Mouse (Mus musculus) forebrain, embryonic 16.5 days (tissue): ENCODE data around the gene Rsu1. TPM values are rescaled to one million over a fixed set of nuclear protein-coding genes. Genes with fewer than 3 reads are reported as not detected.

Experiments used
- ATAC-seq: fragments of 200-750 bp; cut with Nextera tagmentation; 2 replicates; pipeline ENCODE4 v1.8.0; 2017; ENCODE audit warnings: mild to moderate bottlenecking, moderate library complexity
- H3K27ac ChIP-seq: fragments of 300-500 bp; sonication (generic); 2 replicates; pipeline ENCODE4 v1.5.1; 2014; ENCODE audit warnings: low read length, control low read depth
- H3K27me3 ChIP-seq: fragments of 300-500 bp; sonication (generic); replicated peaks from 2 replicates; pipeline ENCODE4 v1.6.1; 2014; ENCODE audit warnings: low read length; ENCODE audit not compliant: control insufficient read depth, insufficient read depth
- H3K36me3 ChIP-seq: fragments of 300-500 bp; sonication (generic); 2 replicates; pipeline ENCODE4 v1.6.1; 2014; ENCODE audit not compliant: control insufficient read depth, insufficient read depth
- H3K4me1 ChIP-seq: fragments of 300-500 bp; sonication (generic); replicated peaks from 2 replicates; pipeline ENCODE4 v1.6.1; 2014; ENCODE audit warnings: low read length; ENCODE audit not compliant: control insufficient read depth, insufficient read depth
- H3K4me2 ChIP-seq: fragments of 300-500 bp; sonication (generic); 2 replicates; pipeline ENCODE4 v1.6.1; 2014; ENCODE audit warnings: mild to moderate bottlenecking, low read length, control low read depth
- H3K4me3 ChIP-seq: fragments of 300-500 bp; sonication (generic); replicated peaks from 2 replicates; pipeline ENCODE4 v1.5.1; 2014; ENCODE audit warnings: mild to moderate bottlenecking, low read length, control low read depth
- H3K9ac ChIP-seq: fragments of 300-500 bp; sonication (generic); replicated peaks from 2 replicates; pipeline ENCODE4 v1.6.1; 2014; ENCODE audit warnings: low read depth, low read length, control low read depth
- H3K9me3 ChIP-seq: fragments of 300-500 bp; sonication (generic); 2 replicates; pipeline ENCODE4 v1.6.1; 2016; ENCODE audit warnings: low read length; ENCODE audit not compliant: control insufficient read depth
- WGBS: fragments of 180-500 bp; shearing (Covaris S2); extraction: QIAGEN DNeasy Blood & Tissue Kit; methylation state at CpG from one replicate; pipeline ENCODE4 v1.1.7; 2014; 5-methylcytosine and 5-hydroxymethylcytosine counted together
- polyA plus RNA-seq: library from polyadenylated mRNA; unstranded; fragments of >200 nt; fragmentation: Nextera tagmentation; extraction: Ambion mirVana; gene quantifications from 2 replicates; pipeline ENCODE4 v1.2.1, GENCODE M21; 2015

The Rsu1 gene
- polyA plus RNA-seq, 1 experiment from 2014 or later = 54.4 TPM

DNA sequence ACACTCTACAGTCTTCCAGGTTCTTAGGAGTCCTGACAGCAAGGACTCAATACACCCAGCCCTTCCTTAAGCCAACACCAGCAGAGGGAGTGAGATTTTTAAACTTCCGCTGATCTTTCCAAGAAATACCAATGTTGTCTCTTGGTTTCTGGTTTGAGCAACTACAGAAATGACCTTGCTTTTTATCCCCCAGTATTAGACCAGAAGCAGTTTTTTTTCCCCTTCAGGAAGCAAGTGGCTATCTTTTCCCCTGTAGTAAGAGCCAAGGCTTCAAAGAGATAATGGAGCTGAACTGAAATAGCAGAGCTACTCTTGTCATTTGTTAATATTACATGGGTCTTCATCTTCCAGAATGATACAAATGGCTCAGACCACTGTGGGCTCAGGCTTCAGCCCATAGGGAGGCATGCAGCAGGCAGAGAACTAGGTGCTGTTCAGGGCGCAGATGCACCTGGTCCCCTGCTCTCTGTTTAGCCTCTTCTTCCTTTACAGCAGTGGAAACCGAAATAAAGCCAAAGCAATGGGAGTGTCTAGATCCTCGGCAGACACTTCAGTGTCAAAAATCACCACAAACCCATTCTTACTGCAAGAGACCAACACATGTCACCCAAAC lies 2.4 kb downstream of the Rsu1 start:
- H3K4me3 ChIP-seq = no peak overlapping the region
- H3K9me3 ChIP-seq = no peaks in the 10 kb centered on the region
- no peak overlapping the region for H3K27ac ChIP-seq
- 95% methylated on average over 4 of the region's 4 CpGs for WGBS
- no peaks in the 10 kb centered on the region for H3K36me3 ChIP-seq
- H3K27me3 ChIP-seq = no peaks in the 10 kb centered on the region
- no peak overlapping the region for H3K4me2 ChIP-seq
- peaks cover 5% of the 10 kb centered on the region for H3K4me1 ChIP-seq
- ATAC-seq = no peak
- no peak overlapping the region for H3K9ac ChIP-seq

DNA sequence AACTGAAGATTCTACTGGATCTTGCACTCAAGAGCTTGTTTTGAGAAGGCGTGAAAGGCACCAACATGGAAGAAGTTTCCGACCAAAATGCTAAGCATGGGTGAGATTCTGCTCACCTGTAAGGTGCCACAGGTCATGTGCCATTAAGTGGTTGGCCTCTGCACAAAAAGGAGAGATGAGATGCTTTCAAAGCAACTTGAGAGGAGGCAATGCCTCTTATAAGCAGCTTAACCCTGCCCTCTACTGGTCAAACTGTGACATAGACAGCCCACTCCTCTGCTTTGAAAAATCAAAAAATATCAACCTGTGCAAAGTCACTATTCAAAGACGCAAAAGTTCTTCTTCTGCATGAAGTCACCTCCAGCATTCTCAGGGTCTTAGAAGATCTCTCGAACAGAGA lies 6.3 kb downstream of the Rsu1 start:
- no peaks in the 10 kb centered on the region for H3K36me3 ChIP-seq
- H3K9ac ChIP-seq = no peak overlapping the region
- H3K27ac ChIP-seq = no peak overlapping the region
- ATAC-seq = peak; percentile 72
- 45% methylated on average over 4 of the region's 4 CpGs for WGBS
- no peak overlapping the region for H3K4me3 ChIP-seq
- no peaks in the 10 kb centered on the region for H3K27me3 ChIP-seq
- H3K9me3 ChIP-seq = no peaks in the 10 kb centered on the region
- no peak overlapping the region for H3K4me2 ChIP-seq
- no peaks in the 10 kb centered on the region for H3K4me1 ChIP-seq

DNA sequence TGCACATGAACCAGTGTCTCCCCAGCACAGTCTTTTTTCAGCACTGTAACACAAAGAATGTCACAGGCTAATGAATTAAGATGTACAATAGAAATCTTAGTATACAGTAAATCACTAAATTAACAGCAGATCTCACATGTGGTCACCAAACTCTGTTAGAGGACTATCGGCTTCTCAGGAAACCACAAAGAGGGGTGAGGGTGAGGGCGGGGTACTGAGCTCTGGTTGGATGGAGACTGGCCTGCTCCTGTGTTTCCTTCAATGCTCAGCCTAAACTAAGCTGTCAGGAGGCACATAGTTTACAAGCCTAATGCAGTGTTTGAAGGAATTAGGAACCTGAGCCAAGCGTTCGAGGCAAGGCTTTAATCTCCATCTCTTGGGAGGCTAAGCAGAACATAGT lies 8.1 kb downstream of the Rsu1 start:
- no peak overlapping the region for H3K9ac ChIP-seq
- ATAC-seq = no peak
- no peak overlapping the region for H3K27ac ChIP-seq
- H3K4me3 ChIP-seq = no peak overlapping the region
- WGBS = 76% methylated on average over 4 of the region's 4 CpGs
- H3K27me3 ChIP-seq = no peaks in the 10 kb centered on the region
- H3K4me2 ChIP-seq = no peak overlapping the region
- no peaks in the 10 kb centered on the region for H3K36me3 ChIP-seq
- no peaks in the 10 kb centered on the region for H3K4me1 ChIP-seq
- H3K9me3 ChIP-seq = no peaks in the 10 kb centered on the region

DNA sequence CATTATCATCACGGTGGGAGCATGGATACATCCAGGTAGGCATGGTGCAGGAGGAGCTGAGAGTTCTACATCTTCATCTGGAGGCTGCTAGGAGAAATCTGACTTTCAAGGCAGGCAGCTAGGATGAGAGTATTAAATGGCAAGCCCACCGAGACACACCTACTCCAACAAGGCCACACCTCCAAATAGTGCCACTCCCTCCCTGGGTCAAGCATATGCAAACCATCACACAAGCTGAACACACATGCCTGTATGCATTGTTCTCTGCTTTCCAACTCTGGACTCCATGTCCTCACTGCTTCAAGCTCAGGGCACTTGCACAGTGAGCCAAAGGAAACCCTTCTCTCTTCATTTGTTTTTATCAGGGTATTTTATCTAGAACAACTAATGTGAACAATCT lies 12.6 kb downstream of the Rsu1 start:
- Histone ChIP-seq H3K4me3 (no peak overlapping the region), H3K4me2 (no peak overlapping the region), H3K4me1 (no peaks in the 10 kb centered on the region), H3K9ac (no peak overlapping the region), H3K9me3 (peaks cover 3% of the 10 kb centered on the region; the same call in 1 of the 2 replicates), H3K27me3 (no peaks in the 10 kb centered on the region), H3K27ac (no peak overlapping the region), H3K36me3 (no peaks in the 10 kb centered on the region)
- WGBS = 88% methylated on average over 2 of the region's 2 CpGs
- no peak for ATAC-seq

DNA sequence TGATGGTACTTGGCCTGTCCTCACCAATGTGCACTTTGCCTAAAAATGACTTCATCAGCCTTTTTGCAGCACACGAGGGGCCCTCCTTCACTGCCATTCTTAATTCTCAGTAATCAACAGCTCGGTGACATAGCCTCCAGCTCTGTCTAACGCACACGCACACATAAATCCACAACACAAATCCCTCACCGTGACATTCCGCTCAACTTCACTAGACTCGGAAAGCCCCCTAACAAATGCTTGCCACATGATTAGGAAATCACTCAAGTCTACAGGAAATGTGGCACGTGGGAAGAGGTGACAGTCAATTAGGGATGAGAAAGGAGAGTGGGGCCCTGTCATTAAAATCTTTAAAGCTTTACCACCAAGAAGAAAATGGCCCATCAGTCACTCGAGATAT lies 30.5 kb downstream of the Rsu1 start:
- no peaks in the 10 kb centered on the region for H3K9me3 ChIP-seq
- H3K4me3 ChIP-seq = no peak overlapping the region
- H3K4me2 ChIP-seq = no peak overlapping the region
- no peak overlapping the region for H3K27ac ChIP-seq
- H3K36me3 ChIP-seq = no peaks in the 10 kb centered on the region
- WGBS = 32% methylated on average over 9 of the region's 9 CpGs
- H3K4me1 ChIP-seq = peaks cover 12% of the 10 kb centered on the region
- no peaks in the 10 kb centered on the region for H3K27me3 ChIP-seq
- ATAC-seq = no peak
- no peak overlapping the region for H3K9ac ChIP-seq

DNA sequence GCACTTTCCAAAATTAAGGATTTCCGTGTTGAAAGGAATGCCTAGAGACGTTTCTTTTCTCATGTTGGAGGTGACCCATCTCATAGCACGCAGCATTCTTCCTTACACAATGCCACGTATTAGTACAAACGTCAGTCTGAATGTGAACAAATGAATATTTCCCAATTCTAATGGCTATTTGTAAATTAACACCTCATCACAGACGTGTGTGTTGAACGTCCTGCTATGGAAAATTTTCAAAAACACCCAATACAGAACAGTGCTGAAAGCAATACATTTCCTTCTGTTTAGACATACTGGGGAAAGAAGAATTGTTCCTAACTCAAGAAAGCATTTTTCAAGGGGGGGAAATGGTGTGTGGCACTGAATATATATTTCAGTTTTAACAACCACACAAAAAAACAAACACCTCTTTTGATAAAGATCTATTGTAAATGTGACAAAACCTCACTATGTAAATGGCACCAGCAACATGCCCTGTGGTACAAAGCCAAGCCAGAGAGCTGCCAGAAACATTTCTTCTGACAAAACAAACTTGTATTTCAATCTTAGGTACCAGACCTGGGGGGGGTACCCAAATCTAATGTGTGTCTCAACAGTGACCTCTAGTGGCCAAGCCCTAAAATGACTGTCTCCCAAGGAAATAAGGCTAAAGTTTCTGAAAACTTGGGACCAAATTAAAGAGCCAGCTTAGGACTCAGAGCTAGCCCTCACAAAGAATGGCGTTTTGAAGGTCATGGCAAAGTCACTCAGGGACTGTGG lies 33.9 kb downstream of the Rsu1 start:
- no peaks in the 10 kb centered on the region for H3K36me3 ChIP-seq
- peak; percentile 70 for ATAC-seq
- H3K4me1 ChIP-seq = peaks cover 12% of the 10 kb centered on the region
- no peaks in the 10 kb centered on the region for H3K9me3 ChIP-seq
- no peaks in the 10 kb centered on the region for H3K27me3 ChIP-seq
- H3K9ac ChIP-seq = no peak overlapping the region
- no peak overlapping the region for H3K4me3 ChIP-seq
- WGBS = 47% methylated on average over 8 of the region's 8 CpGs
- H3K4me2 ChIP-seq = no peak overlapping the region
- no peak overlapping the region for H3K27ac ChIP-seq

DNA sequence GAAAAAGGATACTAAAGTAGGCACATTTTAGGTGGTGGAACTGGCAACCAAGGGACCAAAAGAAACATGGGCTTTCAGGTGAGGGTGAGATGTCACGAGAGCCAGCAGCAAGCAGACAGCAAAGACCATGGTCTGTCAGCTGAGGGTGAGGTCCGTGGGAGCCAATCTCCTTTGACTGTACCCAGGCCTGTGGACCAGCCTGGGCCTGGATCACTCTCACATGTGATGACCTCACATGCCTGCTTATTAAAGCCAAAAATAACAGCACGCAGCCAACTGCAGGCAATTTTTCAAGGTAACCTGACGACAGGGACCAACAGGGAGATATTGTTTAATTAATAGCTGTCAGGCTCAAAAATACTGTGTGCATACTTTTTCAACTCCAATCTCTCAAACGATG lies 35.5 kb downstream of the Rsu1 start:
- H3K9me3 ChIP-seq = no peaks in the 10 kb centered on the region
- no peak overlapping the region for H3K4me2 ChIP-seq
- H3K9ac ChIP-seq = no peak overlapping the region
- WGBS = 58% methylated on average over 5 of the region's 5 CpGs
- no peak overlapping the region for H3K4me3 ChIP-seq
- H3K36me3 ChIP-seq = no peaks in the 10 kb centered on the region
- no peak for ATAC-seq
- H3K27ac ChIP-seq = no peak overlapping the region
- peaks cover 11% of the 10 kb centered on the region for H3K4me1 ChIP-seq
- H3K27me3 ChIP-seq = no peaks in the 10 kb centered on the region

DNA sequence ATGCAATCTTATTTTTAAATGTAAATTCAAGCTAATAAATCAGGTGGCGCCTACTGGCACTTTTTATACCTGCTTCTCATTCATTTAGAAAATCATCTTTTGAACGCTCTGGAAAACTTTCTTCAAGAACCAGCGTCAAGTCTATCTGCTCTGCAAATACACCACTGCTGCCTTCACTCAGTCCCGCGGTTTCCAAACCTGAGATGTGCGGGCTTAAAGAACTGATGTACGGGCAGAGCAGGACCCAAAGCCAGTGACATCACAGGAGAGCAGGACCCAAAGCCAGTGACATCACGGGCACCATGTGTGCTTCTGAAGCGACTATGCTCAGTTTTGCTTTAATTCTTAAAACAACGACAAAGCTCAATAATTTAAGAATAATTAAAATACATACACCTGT lies 36.4 kb downstream of the Rsu1 start:
- Histone ChIP-seq H3K9ac (no peak overlapping the region), H3K27ac (no peak overlapping the region), H3K27me3 (no peaks in the 10 kb centered on the region), H3K36me3 (no peaks in the 10 kb centered on the region), H3K4me3 (no peak overlapping the region), H3K4me1 (peaks cover 2% of the 10 kb centered on the region; the same call in 1 of the 2 replicates), H3K9me3 (no peaks in the 10 kb centered on the region), H3K4me2 (no peak overlapping the region)
- no peak for ATAC-seq
- 89% methylated on average over 10 of the region's 10 CpGs for WGBS

DNA sequence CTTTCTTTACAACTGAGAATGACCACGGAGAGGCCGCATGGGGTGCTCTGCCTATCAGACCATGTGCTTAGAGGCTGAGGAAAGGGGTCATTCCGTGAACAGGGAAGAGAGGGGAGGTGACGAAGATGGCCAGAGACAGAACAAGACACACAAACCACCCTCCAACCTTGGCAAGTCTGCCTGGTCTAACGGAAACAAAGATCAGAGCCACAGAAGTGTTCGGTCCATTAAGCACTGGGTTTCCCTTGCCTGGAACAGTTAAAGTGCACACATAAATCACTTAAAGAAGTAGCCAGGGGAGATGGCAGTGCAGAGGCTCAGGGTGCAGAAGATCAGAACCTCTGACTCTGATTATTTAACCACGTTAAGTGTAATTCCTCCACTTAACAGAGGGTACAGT lies 37.3 kb downstream of the Rsu1 start:
- no peak for ATAC-seq
- 63% methylated on average over 7 of the region's 7 CpGs for WGBS

More for the DNA sequence above, 37.3 kb downstream of the Rsu1 start:
- H3K4me3 ChIP-seq = no peak overlapping the region
- no peaks in the 10 kb centered on the region for H3K36me3 ChIP-seq
- no peak overlapping the region for H3K4me2 ChIP-seq
- H3K27ac ChIP-seq = no peak overlapping the region
- no peaks in the 10 kb centered on the region for H3K9me3 ChIP-seq
- no peak overlapping the region for H3K9ac ChIP-seq
- H3K4me1 ChIP-seq = 0 out of 2 replicates have a peak, but pooled peaks cover 2% of the 10 kb centered on the region
- no peaks in the 10 kb centered on the region for H3K27me3 ChIP-seq
